Mouse (Mus musculus): ENCODE data around the gene Ppp1r16b. TPM values are rescaled to one million over a fixed set of nuclear protein-coding genes. Genes with fewer than 3 reads are reported as not detected.

The Ppp1r16b gene
- polyA plus RNA-seq, 1 experiment from 2014 or later = 4.1 TPM

DNA sequence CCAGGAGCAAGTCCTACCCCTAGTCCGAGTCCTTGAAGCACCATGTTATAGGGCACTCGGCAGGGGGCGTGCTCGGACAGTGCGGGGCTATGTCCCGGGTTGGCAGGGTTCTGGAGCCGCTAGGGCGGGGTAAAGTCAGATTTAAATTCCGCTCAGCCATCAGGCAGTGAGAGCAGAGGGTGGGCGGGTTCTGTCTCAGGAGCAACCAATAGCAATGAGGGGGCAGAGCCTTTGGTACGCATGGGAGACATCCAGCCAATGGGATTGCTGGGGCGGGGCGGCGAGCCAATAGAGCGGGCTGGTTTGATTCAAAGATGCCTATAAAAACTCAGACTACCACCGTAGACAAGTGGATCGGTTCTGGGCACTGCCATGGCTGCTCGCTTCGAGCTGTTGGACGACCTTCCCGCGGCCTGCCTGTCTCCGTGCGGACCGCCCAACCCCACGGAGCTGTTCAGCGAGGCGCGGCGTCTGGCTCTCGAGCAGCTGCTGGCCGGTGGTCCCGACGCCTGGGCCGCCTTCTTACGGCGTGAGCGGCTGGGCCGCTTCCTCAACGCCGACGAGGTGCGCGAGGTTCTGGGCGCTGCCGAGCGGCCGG, 102.6 kb downstream of the Ppp1r16b start, which contains the start of gene Fam83d:
Gene Fam83d, plus strand, starts transcription at position 352 of the 598 bp plus-strand sequence.
- H3K9me3 ChIP-seq = no peaks in the 10 kb centered on the region
- no peaks in the 10 kb centered on the region for H3K36me3 ChIP-seq
- peak within 1 kb of the TSS; percentile 96 for H3K4me2 ChIP-seq (replicated peaks)
- H3K27me3 ChIP-seq (replicated peaks) = no peaks in the 10 kb centered on the region
- ATAC-seq = peak; percentile 97
- under 1% methylated on average over 48 of the region's 48 CpGs for WGBS
- H3K4me3 ChIP-seq (replicated peaks) = peak within 1 kb of the TSS; percentile 80
- H3K9ac ChIP-seq = peak within 1 kb of the TSS; percentile 74
- H3K4me1 ChIP-seq (replicated peaks) = peaks cover 33% of the 10 kb centered on the region
- H3K27ac ChIP-seq = peak within 1 kb of the TSS; percentile 81

DNA sequence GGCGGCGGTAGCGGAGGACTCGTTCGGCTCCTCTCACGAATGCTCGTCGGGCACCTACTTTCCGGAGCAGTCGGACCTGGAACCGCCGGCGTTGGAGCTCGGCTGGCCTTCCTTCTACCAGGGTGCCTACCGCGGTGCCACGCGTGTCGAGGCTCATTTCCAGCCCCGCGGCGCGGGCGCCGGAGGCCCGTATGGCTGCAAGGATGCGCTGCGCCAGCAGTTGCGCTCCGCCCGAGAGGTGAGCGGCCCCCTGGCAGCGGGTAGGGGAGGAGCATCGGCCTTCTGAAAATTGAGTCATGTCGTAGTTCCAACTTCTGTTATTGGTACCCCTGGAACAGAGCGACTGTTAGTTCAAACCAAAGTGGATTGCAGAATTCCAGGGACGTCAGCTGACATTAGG, 103.2 kb downstream of the Ppp1r16b start:
- Histone ChIP-seq H3K4me3 (replicated peaks) (peak overlapping the region; percentile 80), H3K4me1 (replicated peaks) (peaks cover 33% of the 10 kb centered on the region), H3K27me3 (replicated peaks) (no peaks in the 10 kb centered on the region), H3K27ac (peak overlapping the region; percentile 81), H3K36me3 (no peaks in the 10 kb centered on the region), H3K9me3 (no peaks in the 10 kb centered on the region), H3K9ac (peak overlapping the region; percentile 74), H3K4me2 (replicated peaks) (peak overlapping the region; percentile 96)
- ATAC-seq = peak; percentile 27
- WGBS = under 1% methylated on average over 37 of the region's 37 CpGs

DNA sequence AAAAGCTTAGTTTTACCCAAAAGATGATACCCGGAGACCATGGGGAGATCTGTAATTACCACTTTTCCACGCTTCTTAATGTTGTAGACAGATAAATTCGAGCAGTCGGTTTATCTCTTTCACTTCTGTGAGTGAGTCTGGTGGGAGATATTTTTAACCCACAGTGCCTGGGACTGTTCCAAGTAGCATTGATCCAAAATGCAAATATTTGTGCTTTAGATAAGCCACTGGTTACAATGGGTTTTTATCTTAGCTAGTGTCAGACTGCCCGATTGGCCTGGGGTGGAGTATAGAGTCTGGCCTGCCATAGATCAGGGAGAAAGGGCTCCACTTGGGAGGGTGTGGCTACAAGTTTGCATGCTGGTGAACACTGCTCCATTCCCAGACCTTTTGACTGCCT, 103.6 kb downstream of the Ppp1r16b start:
- under 1% methylated on average over 5 of the region's 5 CpGs for WGBS
- peak; percentile 40 for ATAC-seq
- Histone ChIP-seq H3K27me3 (replicated peaks) (no peaks in the 10 kb centered on the region), H3K9ac (peak overlapping the region; percentile 74), H3K4me3 (replicated peaks) (peak overlapping the region; percentile 80), H3K9me3 (no peaks in the 10 kb centered on the region), H3K4me1 (replicated peaks) (peaks cover 33% of the 10 kb centered on the region), H3K4me2 (replicated peaks) (peak overlapping the region; percentile 96), H3K36me3 (no peaks in the 10 kb centered on the region), H3K27ac (peak overlapping the region; percentile 81; the same call in 1 of the 2 replicates)

DNA sequence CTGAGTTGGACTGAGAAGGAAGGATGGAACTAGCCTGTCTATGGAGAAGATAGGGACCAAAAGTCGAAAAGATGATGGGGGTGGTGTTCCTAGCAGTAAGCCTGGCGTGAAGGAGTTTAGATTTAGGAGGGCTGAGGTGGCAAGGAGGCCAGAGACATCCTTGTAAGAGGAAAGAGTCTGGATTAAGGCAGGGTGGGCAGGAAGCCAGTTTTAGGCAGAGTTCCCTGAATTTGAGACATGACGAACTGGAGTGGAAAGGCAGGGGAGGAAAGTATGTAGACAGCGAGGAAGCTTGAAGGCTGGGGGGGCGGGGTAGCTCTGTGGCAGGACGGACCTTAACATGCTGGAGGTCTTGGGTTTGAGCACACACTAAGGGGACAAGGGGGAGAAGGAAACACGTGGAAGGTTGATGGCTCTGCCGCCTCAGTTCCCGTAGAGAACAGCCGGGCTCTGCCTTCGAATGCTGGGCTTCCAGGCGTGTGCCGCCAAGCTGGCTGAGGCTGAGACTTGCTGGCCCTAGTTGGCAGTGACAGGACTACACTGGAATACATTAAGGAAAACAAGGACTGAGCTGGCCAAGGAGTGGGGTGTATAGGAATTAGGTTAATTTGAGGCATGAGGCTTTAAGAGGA, 105.0 kb downstream of the Ppp1r16b start:
- Histone ChIP-seq H3K36me3 (no peaks in the 10 kb centered on the region), H3K4me2 (replicated peaks) (peak overlapping the region; percentile 96), H3K4me3 (replicated peaks) (peak overlapping the region; percentile 80), H3K27ac (no peak overlapping the region), H3K9me3 (no peaks in the 10 kb centered on the region), H3K4me1 (replicated peaks) (peaks cover 37% of the 10 kb centered on the region), H3K9ac (peak overlapping the region; percentile 74; the same call in 1 of the 2 replicates), H3K27me3 (replicated peaks) (no peaks in the 10 kb centered on the region)
- WGBS = 34% methylated on average over 13 of the region's 13 CpGs
- no peak for ATAC-seq

DNA sequence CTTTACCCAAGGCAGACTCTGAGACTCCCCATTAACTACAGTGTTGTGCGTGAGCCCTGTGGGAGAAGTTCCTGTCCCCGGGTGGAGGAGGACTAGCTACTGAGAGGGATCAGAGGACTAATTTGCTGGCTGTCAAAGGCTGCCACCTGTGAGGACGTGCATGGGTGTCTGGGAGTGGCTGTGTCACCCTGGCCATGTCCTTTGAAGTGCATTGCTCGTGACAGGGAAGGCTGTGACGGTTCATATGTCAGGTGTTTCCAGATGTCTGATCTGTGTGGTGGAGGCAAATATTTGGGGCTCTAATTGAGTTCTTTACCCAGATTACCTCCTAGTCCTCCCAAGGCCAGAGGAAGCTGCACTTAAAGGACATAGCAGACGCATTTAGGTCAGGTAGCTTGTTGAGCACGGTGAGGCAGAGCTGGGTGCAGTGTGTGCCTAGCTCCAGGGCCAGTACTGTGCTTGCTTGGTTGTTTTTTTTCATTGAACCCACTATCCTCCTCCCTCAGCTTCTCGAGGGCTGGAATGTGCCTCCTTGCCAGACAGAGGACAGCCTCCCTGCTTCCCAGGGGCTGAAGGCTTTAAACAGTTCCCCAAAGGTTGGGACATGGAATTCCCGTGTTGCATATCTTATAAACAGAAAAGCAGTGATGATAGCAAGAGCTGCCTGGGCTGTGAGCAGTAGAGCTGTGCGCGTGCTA, 106.0 kb downstream of the Ppp1r16b start:
- Histone ChIP-seq H3K4me3 (replicated peaks) (0 out of 2 replicates have a peak overlapping the region, but pooled peaks have one; percentile 80), H3K27ac (no peak overlapping the region), H3K4me2 (replicated peaks) (peak overlapping the region; percentile 96), H3K36me3 (no peaks in the 10 kb centered on the region), H3K9ac (peak overlapping the region; percentile 3; the same call in 1 of the 2 replicates), H3K4me1 (replicated peaks) (peaks cover 41% of the 10 kb centered on the region), H3K9me3 (no peaks in the 10 kb centered on the region), H3K27me3 (replicated peaks) (no peaks in the 10 kb centered on the region)
- WGBS = 37% methylated on average over 11 of the region's 11 CpGs
- ATAC-seq = no peak

DNA sequence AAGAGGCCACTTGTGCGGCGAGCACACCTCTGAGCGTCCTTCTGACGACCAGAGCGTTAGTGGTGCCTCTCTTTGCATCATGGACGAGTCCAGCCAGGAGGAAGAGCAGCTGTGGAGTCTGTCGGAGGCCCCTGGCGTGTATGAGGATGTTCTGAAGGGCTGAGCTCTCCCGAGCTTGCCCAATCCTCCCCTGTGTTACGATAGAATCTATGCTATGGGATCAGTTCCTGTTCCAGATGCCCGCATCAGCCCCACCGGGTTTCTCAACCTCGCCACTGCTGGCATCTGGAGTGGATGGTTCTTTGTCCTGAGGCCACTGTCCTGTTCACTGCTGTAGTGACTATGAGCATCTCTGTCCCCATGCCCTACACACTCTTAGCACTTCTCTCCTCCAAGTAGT, 107.6 kb downstream of the Ppp1r16b start:
- Histone ChIP-seq H3K9ac (no peak overlapping the region), H3K4me3 (replicated peaks) (no peak overlapping the region), H3K27ac (no peak overlapping the region), H3K36me3 (no peaks in the 10 kb centered on the region), H3K9me3 (no peaks in the 10 kb centered on the region), H3K27me3 (replicated peaks) (no peaks in the 10 kb centered on the region), H3K4me2 (replicated peaks) (no peak overlapping the region), H3K4me1 (replicated peaks) (peaks cover 55% of the 10 kb centered on the region)
- WGBS = 90% methylated on average over 13 of the region's 13 CpGs
- no peak for ATAC-seq

DNA sequence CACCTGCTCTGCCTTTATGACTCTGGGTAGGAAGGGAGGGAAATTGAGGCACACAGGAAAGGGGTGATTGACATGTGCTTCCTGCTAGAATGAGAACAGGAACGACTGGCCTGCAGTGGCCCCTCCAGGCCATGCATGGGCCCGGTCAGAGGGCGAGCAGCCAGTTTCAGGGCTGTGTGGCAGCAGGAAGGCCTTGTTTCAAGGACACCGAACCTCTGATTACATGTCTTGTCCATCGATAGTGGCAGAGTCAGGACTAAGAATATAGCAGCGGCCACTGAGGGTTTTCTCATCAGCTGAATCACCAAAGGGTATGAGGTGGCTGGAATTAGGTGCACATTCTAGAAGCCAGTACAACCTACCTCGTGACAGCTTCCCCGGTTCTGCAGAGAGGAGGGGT, 109.7 kb downstream of the Ppp1r16b start:
- Histone ChIP-seq H3K4me3 (replicated peaks) (no peak overlapping the region), H3K27ac (no peak overlapping the region), H3K27me3 (replicated peaks) (no peaks in the 10 kb centered on the region), H3K4me2 (replicated peaks) (no peak overlapping the region), H3K4me1 (replicated peaks) (peaks cover 49% of the 10 kb centered on the region), H3K36me3 (0 out of 2 replicates have a peak, but pooled peaks cover under 1% of the 10 kb centered on the region), H3K9me3 (no peaks in the 10 kb centered on the region), H3K9ac (no peak overlapping the region)
- WGBS = 71% methylated on average over 8 of the region's 8 CpGs
- no peak for ATAC-seq

DNA sequence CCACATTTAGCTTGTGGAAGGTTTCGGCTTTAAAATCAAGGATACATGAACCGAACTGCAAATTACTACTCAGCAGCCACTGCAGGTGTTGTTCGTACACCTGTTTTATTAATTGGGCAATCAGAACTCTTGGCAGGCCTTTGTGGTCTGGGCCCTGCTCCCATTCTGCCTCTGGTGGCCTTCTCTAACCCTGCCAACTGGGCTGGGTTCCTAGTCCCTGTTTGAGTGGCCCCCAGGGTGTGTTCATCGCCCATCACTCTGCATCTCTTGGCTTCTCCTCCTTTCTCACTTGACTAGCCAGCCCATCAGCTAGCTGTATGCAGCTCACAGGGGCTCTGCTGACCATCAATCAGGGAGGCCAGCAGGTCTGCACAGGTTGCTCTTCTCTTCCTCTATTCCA, 111.5 kb downstream of the Ppp1r16b start:
- Histone ChIP-seq H3K9ac (no peak overlapping the region), H3K27me3 (replicated peaks) (no peaks in the 10 kb centered on the region), H3K36me3 (peaks cover 4% of the 10 kb centered on the region; the same call in 1 of the 2 replicates), H3K27ac (peak overlapping the region; percentile 9; the same call in 1 of the 2 replicates), H3K4me1 (replicated peaks) (peaks cover 33% of the 10 kb centered on the region), H3K4me3 (replicated peaks) (no peak overlapping the region), H3K9me3 (no peaks in the 10 kb centered on the region), H3K4me2 (replicated peaks) (no peak overlapping the region)
- ATAC-seq = no peak
- 87% methylated on average over 4 of the region's 4 CpGs for WGBS

DNA sequence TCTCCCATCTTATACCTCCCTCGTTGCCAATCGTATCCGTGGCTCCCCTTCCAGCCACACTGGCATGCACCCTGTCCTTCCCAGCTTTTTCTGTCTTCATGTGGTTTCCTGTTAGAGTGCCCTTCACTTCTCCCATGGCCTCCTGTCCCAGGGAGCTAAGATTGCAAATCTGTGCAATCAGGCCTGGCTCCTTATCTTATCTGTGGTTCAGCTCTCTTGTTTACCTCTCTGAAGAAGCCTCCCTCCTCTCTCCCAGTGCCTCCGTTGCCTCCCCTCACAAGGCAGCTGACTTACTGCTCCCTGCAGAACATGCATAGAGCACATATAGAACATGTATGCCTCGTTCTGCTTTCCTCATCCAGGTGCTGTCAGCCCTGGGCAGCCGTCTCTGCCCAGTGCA, 112.3 kb downstream of the Ppp1r16b start:
- H3K4me3 ChIP-seq (replicated peaks) = no peak overlapping the region
- WGBS = 26% methylated on average over 6 of the region's 6 CpGs
- H3K9ac ChIP-seq = no peak overlapping the region
- no peak overlapping the region for H3K4me2 ChIP-seq (replicated peaks)
- H3K27ac ChIP-seq = 0 out of 2 replicates have a peak overlapping the region, but pooled peaks have one; percentile 17
- H3K27me3 ChIP-seq (replicated peaks) = no peaks in the 10 kb centered on the region
- H3K9me3 ChIP-seq = no peaks in the 10 kb centered on the region
- peaks cover 4% of the 10 kb centered on the region; the same call in 1 of the 2 replicates for H3K36me3 ChIP-seq
- ATAC-seq = peak; percentile 77
- peaks cover 28% of the 10 kb centered on the region for H3K4me1 ChIP-seq (replicated peaks)

DNA sequence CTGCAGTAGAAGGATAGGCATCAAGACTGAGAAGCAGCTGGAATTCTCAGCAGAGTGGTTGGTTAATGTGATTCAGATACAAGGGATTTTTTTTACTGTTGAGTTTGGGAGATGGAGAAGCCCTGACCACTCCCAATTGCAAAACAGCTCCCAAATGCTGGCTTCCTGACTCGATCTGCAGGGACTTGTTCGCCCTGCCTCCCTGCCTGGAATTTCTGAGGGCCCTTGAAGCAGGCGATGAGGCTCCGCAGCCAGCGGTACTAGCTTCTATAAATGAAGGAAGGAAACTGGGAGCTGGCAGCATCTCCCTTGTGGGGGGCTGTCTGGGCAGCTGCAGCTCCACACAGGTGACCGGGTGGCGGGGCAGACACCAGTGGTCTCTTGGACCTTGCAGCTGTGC, 113.2 kb downstream of the Ppp1r16b start:
- H3K36me3 ChIP-seq = peaks cover 11% of the 10 kb centered on the region
- H3K4me2 ChIP-seq (replicated peaks) = no peak overlapping the region
- H3K4me3 ChIP-seq (replicated peaks) = no peak overlapping the region
- no peak for ATAC-seq
- H3K4me1 ChIP-seq (replicated peaks) = peaks cover 28% of the 10 kb centered on the region
- no peak overlapping the region for H3K27ac ChIP-seq
- WGBS = 50% methylated on average over 7 of the region's 7 CpGs
- no peaks in the 10 kb centered on the region for H3K27me3 ChIP-seq (replicated peaks)
- H3K9me3 ChIP-seq = no peaks in the 10 kb centered on the region
- no peak overlapping the region for H3K9ac ChIP-seq

DNA sequence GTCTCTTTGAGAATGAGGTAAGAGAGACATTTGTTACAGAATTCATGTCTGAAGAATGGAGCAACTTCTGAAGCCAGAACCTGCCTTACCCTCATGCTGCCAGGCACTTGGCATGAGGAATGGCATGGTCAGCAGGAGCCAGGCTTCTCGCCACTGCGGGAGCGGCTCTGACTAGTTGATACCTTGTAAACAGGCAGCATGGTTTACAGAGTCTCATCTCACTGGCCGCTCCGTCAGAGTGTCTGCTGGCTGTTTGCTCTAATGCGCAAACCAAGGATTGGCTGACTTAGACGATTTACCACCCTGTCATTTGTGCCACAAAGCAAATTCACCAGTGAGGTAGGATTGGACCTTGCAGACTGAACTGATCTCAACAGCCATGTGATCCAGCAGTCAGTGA, 115.9 kb downstream of the Ppp1r16b start:
- H3K27me3 ChIP-seq (replicated peaks) = no peaks in the 10 kb centered on the region
- H3K4me2 ChIP-seq (replicated peaks) = no peak overlapping the region
- H3K36me3 ChIP-seq = peaks cover 26% of the 10 kb centered on the region
- ATAC-seq = no peak
- H3K4me3 ChIP-seq (replicated peaks) = no peak overlapping the region
- WGBS = 85% methylated on average over 7 of the region's 7 CpGs
- H3K27ac ChIP-seq = no peak overlapping the region
- H3K9me3 ChIP-seq = no peaks in the 10 kb centered on the region
- peaks cover 21% of the 10 kb centered on the region for H3K4me1 ChIP-seq (replicated peaks)
- no peak overlapping the region for H3K9ac ChIP-seq
